Mouse (Mus musculus) MEL (cell line): ENCODE results near the gene Hoxb4. TPM values are rescaled to one million over a fixed set of nuclear protein-coding genes. Genes with fewer than 3 reads are reported as not detected.

Experiments used
- DNase-seq: peaks from one replicate; pipeline ENCODE4 v3.0.0; 2011; ENCODE audit warnings: low read depth, low spot score
- H3K27ac ChIP-seq: 2 replicates; pipeline ENCODE4 v1.5.1; 2012; ENCODE audit warnings: low read depth, mild to moderate bottlenecking, control low read depth, low read length, moderate library complexity; ENCODE audit not compliant: control insufficient read depth
- H3K27me3 ChIP-seq, 2 experiments: fragments of 150-350 bp in 1 of 2; sonication (generic) in 1 of 2; 2 replicates each; pipeline ENCODE4 v1.6.1; 2012; ENCODE audit warnings: low read length in 2 of 2, mild to moderate bottlenecking in 2 of 2, improper control_type of control experiment in 1 of 2, moderate library complexity in 1 of 2; ENCODE audit not compliant: insufficient read depth in 2 of 2, control insufficient read depth in 1 of 2
- H3K36me3 ChIP-seq, 2 experiments: 2 replicates each; pipeline ENCODE4 v1.6.1; 2012 to 2014; ENCODE audit warnings: low read length in 2 of 2, improper control_type of control experiment in 1 of 2, inconsistent platforms in 1 of 2, mild to moderate bottlenecking in 1 of 2; ENCODE audit not compliant: insufficient read depth in 2 of 2, control insufficient read depth in 1 of 2
- H3K4me1 ChIP-seq, 2 experiments: fragments of 150-350 bp in 1 of 2; sonication (generic) in 1 of 2; 2 replicates each; pipeline ENCODE4 v1.6.1; 2012; ENCODE audit warnings: low read length in 2 of 2, improper control_type of control experiment in 1 of 2, mild to moderate bottlenecking in 1 of 2; ENCODE audit not compliant: insufficient read depth in 2 of 2, control insufficient read depth in 1 of 2
- H3K4me3 ChIP-seq, 2 experiments: fragments of 150-350 bp in 1 of 2; sonication (generic) in 1 of 2; 2 replicates each; pipeline ENCODE4 v1.5.1; 2012; ENCODE audit warnings: low read depth in 2 of 2, low read length in 2 of 2, mild to moderate bottlenecking in 2 of 2, moderate library complexity in 2 of 2, control low read depth in 1 of 2, improper control_type of control experiment in 1 of 2; ENCODE audit not compliant: control insufficient read depth in 1 of 2, insufficient read depth in 1 of 2
- H3K79me2 ChIP-seq: 2 replicates; pipeline ENCODE4 v1.6.1; 2012; ENCODE audit warnings: mild to moderate bottlenecking, low read length, moderate library complexity; ENCODE audit not compliant: control insufficient read depth, poor library complexity, insufficient read depth
- H3K9ac ChIP-seq: 2 replicates; pipeline ENCODE4 v1.6.1; 2012; ENCODE audit warnings: low read depth, mild to moderate bottlenecking, control low read depth, low read length, moderate library complexity; ENCODE audit not compliant: control insufficient read depth, poor library complexity, severe bottlenecking
- H3K9me3 ChIP-seq: fragments of 150-350 bp; sonication (generic); replicated peaks from 2 replicates; pipeline ENCODE4 v1.6.1; 2012; ENCODE audit warnings: mild to moderate bottlenecking, low read length, improper control_type of control experiment, moderate library complexity; ENCODE audit not compliant: insufficient read depth
- BHLHE40 ChIP-seq: IDR thresholded peaks from 2 replicates; pipeline ENCODE4 v1.6.1; 2012; ENCODE audit warnings: low read depth, mild to moderate bottlenecking, inconsistent platforms, low read length, improper control_type of control experiment, borderline replicate concordance
- CHD1 ChIP-seq: IDR thresholded peaks from 2 replicates; pipeline ENCODE4 v1.6.1; 2012; ENCODE audit warnings: low read depth, mild to moderate bottlenecking, inconsistent platforms, low read length, improper control_type of control experiment
- CHD2 ChIP-seq: IDR thresholded peaks from 2 replicates; pipeline ENCODE4 v1.6.1; 2011; ENCODE audit warnings: low read length, improper control_type of control experiment
- CTCF ChIP-seq, 3 experiments: IDR thresholded peaks in 2 of 3; conservative IDR thresholded peaks in 1 of 3; 2 replicates each; pipeline ENCODE4 v1.5.1; 2011 to 2012; ENCODE audit warnings: low read length in 3 of 3, low read depth in 2 of 3, mild to moderate bottlenecking in 2 of 3, improper control_type of control experiment in 1 of 3, inconsistent platforms in 1 of 3, mixed read lengths in 1 of 3, moderate library complexity in 1 of 3; ENCODE audit not compliant: control insufficient read depth in 1 of 3, insufficient read depth in 1 of 3, poor library complexity in 1 of 3, severe bottlenecking in 1 of 3
- GABPA ChIP-seq: IDR thresholded peaks from 2 replicates; pipeline ENCODE4 v1.6.1; 2012; ENCODE audit warnings: low read depth, mild to moderate bottlenecking, inconsistent platforms, low read length, improper control_type of control experiment, moderate library complexity
- HCFC1 ChIP-seq: IDR thresholded peaks from 2 replicates; pipeline ENCODE4 v1.6.1; 2012; ENCODE audit warnings: low read depth, mild to moderate bottlenecking, inconsistent platforms, low read length, improper control_type of control experiment, moderate library complexity
- JUND ChIP-seq: IDR thresholded peaks from 2 replicates; pipeline ENCODE4 v1.6.1; 2011; ENCODE audit warnings: low read depth, mild to moderate bottlenecking, improper control_type of control experiment, low read length
- MAX ChIP-seq: IDR thresholded peaks from 2 replicates; pipeline ENCODE4 v1.6.1; 2011; ENCODE audit warnings: low read length, improper control_type of control experiment
- MAZ ChIP-seq: IDR thresholded peaks from 2 replicates; pipeline ENCODE4 v1.6.1; 2012; ENCODE audit warnings: low read depth, mild to moderate bottlenecking, inconsistent platforms, low read length, improper control_type of control experiment
- MXI1 ChIP-seq: IDR thresholded peaks from 2 replicates; pipeline ENCODE4 v1.6.1; 2011; ENCODE audit warnings: mild to moderate bottlenecking, low read depth, low read length, improper control_type of control experiment
- MYB ChIP-seq: IDR thresholded peaks from 2 replicates; pipeline ENCODE4 v1.6.1; 2011; ENCODE audit warnings: mild to moderate bottlenecking, low read depth, low read length, improper control_type of control experiment
- POLR2AphosphoS5 ChIP-seq: IDR thresholded peaks from 2 replicates; pipeline ENCODE4 v1.6.1; 2012; ENCODE audit warnings: low read depth, borderline replicate concordance, mild to moderate bottlenecking, inconsistent platforms, low read length, moderate library complexity, mixed read lengths
- SIN3A ChIP-seq: IDR thresholded peaks from 2 replicates; pipeline ENCODE4 v1.6.1; 2012; ENCODE audit warnings: low read length, improper control_type of control experiment, inconsistent platforms
- TAL1 ChIP-seq: IDR thresholded peaks from 2 replicates; pipeline ENCODE4 v1.6.1; 2012; ENCODE audit warnings: mild to moderate bottlenecking, inconsistent platforms, low read length, moderate library complexity, mixed read lengths
- TBP ChIP-seq: IDR thresholded peaks from 2 replicates; pipeline ENCODE4 v1.8.0; 2011; ENCODE audit warnings: low read depth, low read length, improper control_type of control experiment
- TCF12 ChIP-seq: IDR thresholded peaks from 2 replicates; pipeline ENCODE4 v1.6.1; 2014; ENCODE audit warnings: low read depth, mild to moderate bottlenecking, inconsistent platforms, low read length, improper control_type of control experiment, moderate library complexity
- UBTF ChIP-seq: IDR thresholded peaks from 2 replicates; pipeline ENCODE4 v1.6.1; 2012; ENCODE audit warnings: low read depth, mild to moderate bottlenecking, inconsistent platforms, low read length, improper control_type of control experiment, moderate library complexity, borderline replicate concordance; ENCODE audit not compliant: insufficient read depth
- USF1 ChIP-seq: IDR thresholded peaks from 2 replicates; pipeline ENCODE4 v1.6.1; 2014; ENCODE audit warnings: low read depth, mild to moderate bottlenecking, inconsistent platforms, low read length, improper control_type of control experiment, moderate library complexity
- USF2 ChIP-seq, 2 experiments: IDR thresholded peaks; 2 replicates each; pipeline ENCODE4 v1.6.1; 2011 to 2012; ENCODE audit warnings: improper control_type of control experiment in 2 of 2, low read length in 2 of 2, borderline replicate concordance in 1 of 2, inconsistent platforms in 1 of 2, low read depth in 1 of 2, mild to moderate bottlenecking in 1 of 2; ENCODE audit not compliant: insufficient read depth in 1 of 2
- ZC3H11A ChIP-seq: IDR thresholded peaks from 2 replicates; pipeline ENCODE4 v1.6.1; 2012; ENCODE audit warnings: low read depth, mild to moderate bottlenecking, inconsistent platforms, low read length, improper control_type of control experiment
- ZKSCAN1 ChIP-seq: IDR thresholded peaks from 2 replicates; pipeline ENCODE4 v1.6.1; 2012; ENCODE audit warnings: low read depth, mild to moderate bottlenecking, inconsistent platforms, low read length, improper control_type of control experiment, moderate library complexity
- ZMIZ1 ChIP-seq: IDR thresholded peaks from 2 replicates; pipeline ENCODE4 v1.6.1; 2012; ENCODE audit warnings: low read depth, mild to moderate bottlenecking, inconsistent platforms, low read length, improper control_type of control experiment, moderate library complexity
- ZNF384 ChIP-seq: IDR thresholded peaks from 2 replicates; pipeline ENCODE4 v1.6.1; 2012; ENCODE audit warnings: low read depth, mild to moderate bottlenecking, inconsistent platforms, low read length, improper control_type of control experiment
- polyA plus RNA-seq, 2 experiments: library from polyadenylated mRNA; stranded (reverse) in 1 of 2; unstranded in 1 of 2; fragments of >175 nt in 1 of 2; fragments of >200 nt in 1 of 2; gene quantifications; 2 replicates each; pipeline versions ENCODE4 v1.2.1 to v1.2.4; 2012; ENCODE audit warnings: low replicate concordance in 2 of 2, low read depth in 1 of 2; ENCODE audit not compliant: insufficient read length in 2 of 2, insufficient read depth in 1 of 2, missing spikeins in 1 of 2
- total RNA-seq: library from RNA; depleted of rRNA; stranded (reverse); fragments of 300-350 nt; gene quantifications from 2 replicates; pipeline ENCODE4 v1.2.3, GENCODE M21; 2012

Hoxb4 gene
- total and polyA plus RNA-seq, 3 experiments: not detected

- no peak for DNase-seq
- no peak overlapping the region for H3K4me3 ChIP-seq
- no peaks in the 10 kb centered on the region for H3K79me2 ChIP-seq
- H3K27ac ChIP-seq: no peak overlapping the region
- H3K36me3 ChIP-seq: no peaks in the 10 kb centered on the region
- no peaks in the 10 kb centered on the region for H3K9me3 ChIP-seq
- H3K27me3 ChIP-seq: peaks cover 0 to 3% of the 10 kb centered on the region in 2 experiments; a peak in 2 of 4 replicates
- H3K4me1 ChIP-seq: no peaks in the 10 kb centered on the region
- TF ChIP-seq TBP (no peak), ZC3H11A (no peak), ZMIZ1 (no peak), ZKSCAN1 (no peak), ZNF384 (no peak), CTCF (IDR thresholded peaks at IDR 0.05 in 2 of 3, conservative IDR thresholded peaks at IDR 0.05 in 1 of 3; ENCODE audit: control insufficient read depth in 1 of 3, insufficient read depth in 1 of 3, low read depth in 2 of 3, low read length in 3 of 3, poor library complexity in 1 of 3, severe bottlenecking in 1 of 3) (no peak)
- no peak overlapping the region for H3K9ac ChIP-seq
These were observed 31.6 kb downstream of the Hoxb4 start for GRCm38 (mm10) chr11:96349491-96350340.

- H3K9me3 ChIP-seq: no peaks in the 10 kb centered on the region
- no peak within 1 kb of the TSS for H3K9ac ChIP-seq
- H3K4me1 ChIP-seq: no peaks in the 10 kb centered on the region
- H3K27ac ChIP-seq: no peak within 1 kb of the TSS
- TF ChIP-seq MXI1: no peak
- no peak for TF ChIP-seq GABPA
- no peak for TF ChIP-seq USF2 (IDR thresholded peaks at IDR 0.05; ENCODE audit: borderline replicate concordance in 1 of 2, insufficient read depth in 1 of 2, low read depth in 1 of 2, low read length in 2 of 2)
- TF ChIP-seq TAL1: no peak
- no peak for TF ChIP-seq UBTF
- TF ChIP-seq, all 39 proteins: peak for 0
- H3K36me3 ChIP-seq: no peaks in the 10 kb centered on the region
- DNase-seq: no peak
- H3K4me3 ChIP-seq: no peak within 1 kb of the TSS
- peaks cover 0 to 3% of the 10 kb centered on the region in 2 experiments; a peak in 2 of 4 replicates for H3K27me3 ChIP-seq
- no peaks in the 10 kb centered on the region for H3K79me2 ChIP-seq
These were observed 32.2 kb downstream of the Hoxb4 start, which contains the start of gene Hoxb2 for GRCm38 (mm10) chr11:96350341-96350624. Gene Hoxb2 (plus strand): TSS chr11:96350525.

GRCm38 (mm10) chr11:96350791-96351190 lies 32.7 kb downstream of the Hoxb4 start:
- DNase-seq: no peak

More at GRCm38 (mm10) chr11:96350791-96351190, 32.7 kb downstream of the Hoxb4 start:
- TF ChIP-seq TAL1: no peak
- TF ChIP-seq MAZ: no peak
- TF ChIP-seq CTCF (IDR thresholded peaks at IDR 0.05 in 2 of 3, conservative IDR thresholded peaks at IDR 0.05 in 1 of 3; ENCODE audit: control insufficient read depth in 1 of 3, insufficient read depth in 1 of 3, low read depth in 2 of 3, low read length in 3 of 3, poor library complexity in 1 of 3, severe bottlenecking in 1 of 3): no peak
- TF ChIP-seq MYB: no peak
- no peak for TF ChIP-seq CHD1
- no peak for TF ChIP-seq TCF12
- TF ChIP-seq JUND: no peak
- TF ChIP-seq MXI1: no peak
- no peak for TF ChIP-seq GABPA
- TF ChIP-seq BHLHE40: no peak
- TF ChIP-seq USF2 (IDR thresholded peaks at IDR 0.05; ENCODE audit: borderline replicate concordance in 1 of 2, insufficient read depth in 1 of 2, low read depth in 1 of 2, low read length in 2 of 2): no peak
- TF ChIP-seq USF1: no peak
- TF ChIP-seq UBTF: no peak
- TF ChIP-seq MAX: no peak
- no peak for TF ChIP-seq SIN3A
- TF ChIP-seq HCFC1: no peak
- TF ChIP-seq CHD2: no peak
- no peak for TF ChIP-seq TBP
- no peak for TF ChIP-seq POLR2AphosphoS5
- TF ChIP-seq, all 39 proteins: peak for 0
- Histone ChIP-seq H3K4me1 (no peaks in the 10 kb centered on the region), H3K9ac (no peak overlapping the region), H3K27ac (no peak overlapping the region), H3K27me3 (peaks cover 0 to 3% of the 10 kb centered on the region in 2 experiments; a peak in 2 of 4 replicates), H3K79me2 (no peaks in the 10 kb centered on the region), H3K4me3 (no peak overlapping the region), H3K9me3 (no peaks in the 10 kb centered on the region), H3K36me3 (no peaks in the 10 kb centered on the region)
